Mouse (Mus musculus): Measurements from ENCODE around the gene Megf11. TPM values are rescaled to one million over a fixed set of nuclear protein-coding genes. Genes with fewer than 3 reads are reported as not detected.
A peak's percentile ranks its signal among the peaks of the same experiment; 100 is the strongest.

Gene Megf11
- total and polyA plus RNA-seq, 3 experiments = 0.33 to 2.0 (median 1.6) TPM

- H3K27me3 ChIP-seq (ENCODE audit: control insufficient read depth, insufficient read depth, low read length) = no peaks in the 10 kb centered on the region
- H3K4me1 ChIP-seq (ENCODE audit: control insufficient read depth, insufficient read depth, low read length) = no peaks in the 10 kb centered on the region
- WGBS = 89% methylated on average over 3 of the region's 3 CpGs
- H3K79me2 ChIP-seq (replicated peaks; ENCODE audit: control insufficient read depth, insufficient read depth, low read length) = no peaks in the 10 kb centered on the region
- no peak for DNase-seq
- H3K4me3 ChIP-seq = no peak overlapping the region
- no peak overlapping the region for H3K9ac ChIP-seq (ENCODE audit: low read depth, low read length)
- no peaks in the 10 kb centered on the region for H3K36me3 ChIP-seq (ENCODE audit: control insufficient read depth, insufficient read depth, low read length)
- no peak overlapping the region for H3K27ac ChIP-seq
- intact Hi-C loops (cut with DNase I) = no loop called here
- no peak for TF ChIP-seq EP300 (IDR thresholded peaks at IDR 0.05; ENCODE audit: insufficient read depth, low read depth, low read length)
- no peak for TF ChIP-seq POLR2A (IDR thresholded peaks at IDR 0.05; ENCODE audit: insufficient read depth, low read depth, low read length)
- TF ChIP-seq CTCF (IDR thresholded peaks at IDR 0.05) = no peak
Measured at GRCm38 (mm10) chr9:64577156-64577555, 191.7 kb downstream of the Megf11 start.

- TF ChIP-seq EP300 (IDR thresholded peaks at IDR 0.05; ENCODE audit: insufficient read depth, low read depth, low read length) = no peak
- TF ChIP-seq POLR2A (IDR thresholded peaks at IDR 0.05; ENCODE audit: insufficient read depth, low read depth, low read length) = no peak
- no peak for TF ChIP-seq CTCF (IDR thresholded peaks at IDR 0.05)
- no peaks in the 10 kb centered on the region for H3K36me3 ChIP-seq (ENCODE audit: control insufficient read depth, insufficient read depth, low read length)
Measured at GRCm38 (mm10) chr9:64578014-64578413, 192.6 kb downstream of the Megf11 start.

GRCm38 (mm10) chr9:64579306-64579705, 193.9 kb downstream of the Megf11 start:
- Histone ChIP-seq H3K79me2 (replicated peaks; ENCODE audit: control insufficient read depth, insufficient read depth, low read length) (no peaks in the 10 kb centered on the region), H3K9ac (ENCODE audit: low read depth, low read length) (no peak overlapping the region), H3K4me3 (no peak overlapping the region), H3K36me3 (ENCODE audit: control insufficient read depth, insufficient read depth, low read length) (no peaks in the 10 kb centered on the region), H3K27me3 (ENCODE audit: control insufficient read depth, insufficient read depth, low read length) (no peaks in the 10 kb centered on the region), H3K4me1 (ENCODE audit: control insufficient read depth, insufficient read depth, low read length) (no peaks in the 10 kb centered on the region), H3K27ac (no peak overlapping the region)
- TF ChIP-seq EP300 (IDR thresholded peaks at IDR 0.05; ENCODE audit: insufficient read depth, low read depth, low read length) (no peak), POLR2A (IDR thresholded peaks at IDR 0.05; ENCODE audit: insufficient read depth, low read depth, low read length) (no peak), CTCF (IDR thresholded peaks at IDR 0.05) (no peak)
- DNase-seq = no peak
- 76% methylated on average over 1 of the region's 1 CpGs for WGBS
- intact Hi-C loops (cut with DNase I) = no loop called here

More at GRCm38 (mm10) chr9:64578014-64578413, 192.6 kb downstream of the Megf11 start:
- no peak for DNase-seq
- H3K9ac ChIP-seq (ENCODE audit: low read depth, low read length) = no peak overlapping the region
- H3K79me2 ChIP-seq (replicated peaks; ENCODE audit: control insufficient read depth, insufficient read depth, low read length) = no peaks in the 10 kb centered on the region
- intact Hi-C loops (cut with DNase I) = no loop called here
- no peaks in the 10 kb centered on the region for H3K27me3 ChIP-seq (ENCODE audit: control insufficient read depth, insufficient read depth, low read length)
- H3K27ac ChIP-seq = no peak overlapping the region
- no peak overlapping the region for H3K4me3 ChIP-seq
- H3K4me1 ChIP-seq (ENCODE audit: control insufficient read depth, insufficient read depth, low read length) = no peaks in the 10 kb centered on the region

- Histone ChIP-seq H3K4me1 (ENCODE audit: control insufficient read depth, insufficient read depth, low read length) (no peaks in the 10 kb centered on the region), H3K79me2 (replicated peaks; ENCODE audit: control insufficient read depth, insufficient read depth, low read length) (no peaks in the 10 kb centered on the region), H3K9ac (ENCODE audit: low read depth, low read length) (no peak overlapping the region), H3K27ac (no peak overlapping the region), H3K4me3 (no peak overlapping the region), H3K27me3 (ENCODE audit: control insufficient read depth, insufficient read depth, low read length) (no peaks in the 10 kb centered on the region), H3K36me3 (ENCODE audit: control insufficient read depth, insufficient read depth, low read length) (no peaks in the 10 kb centered on the region)
- intact Hi-C loops (cut with DNase I) = no loop called here
- no peak for DNase-seq
- 77% methylated on average over 5 of the region's 5 CpGs for WGBS
- TF ChIP-seq CTCF (IDR thresholded peaks at IDR 0.05) (no peak), EP300 (IDR thresholded peaks at IDR 0.05; ENCODE audit: insufficient read depth, low read depth, low read length) (no peak), POLR2A (IDR thresholded peaks at IDR 0.05; ENCODE audit: insufficient read depth, low read depth, low read length) (no peak)
Measured at GRCm38 (mm10) chr9:64586292-64586691, 200.9 kb downstream of the Megf11 start.

GRCm38 (mm10) chr9:64587991-64588390, 202.6 kb downstream of the Megf11 start:
- intact Hi-C loops (cut with DNase I) = no loop called here

GRCm38 (mm10) chr9:64590634-64591041, 205.2 kb downstream of the Megf11 start:
- no peaks in the 10 kb centered on the region for H3K4me1 ChIP-seq (ENCODE audit: control insufficient read depth, insufficient read depth, low read length)
- WGBS = 25% methylated on average over 5 of the region's 5 CpGs
- H3K27ac ChIP-seq = no peak overlapping the region
- H3K36me3 ChIP-seq (ENCODE audit: control insufficient read depth, insufficient read depth, low read length) = no peaks in the 10 kb centered on the region
- no peak overlapping the region for H3K9ac ChIP-seq (ENCODE audit: low read depth, low read length)
- H3K27me3 ChIP-seq (ENCODE audit: control insufficient read depth, insufficient read depth, low read length) = no peaks in the 10 kb centered on the region
- no peaks in the 10 kb centered on the region for H3K79me2 ChIP-seq (replicated peaks; ENCODE audit: control insufficient read depth, insufficient read depth, low read length)
- no peak for TF ChIP-seq EP300 (IDR thresholded peaks at IDR 0.05; ENCODE audit: insufficient read depth, low read depth, low read length)
- TF ChIP-seq POLR2A (IDR thresholded peaks at IDR 0.05; ENCODE audit: insufficient read depth, low read depth, low read length) = no peak
- no peak for TF ChIP-seq CTCF (IDR thresholded peaks at IDR 0.05)
- H3K4me3 ChIP-seq = no peak overlapping the region
- DNase-seq = peak in 1 of 2 experiments; percentile 51
- intact Hi-C loops (cut with DNase I) = no loop called here

More at GRCm38 (mm10) chr9:64587991-64588390, 202.6 kb downstream of the Megf11 start:
- no peaks in the 10 kb centered on the region for H3K36me3 ChIP-seq (ENCODE audit: control insufficient read depth, insufficient read depth, low read length)
- DNase-seq = no peak
- no peaks in the 10 kb centered on the region for H3K4me1 ChIP-seq (ENCODE audit: control insufficient read depth, insufficient read depth, low read length)
- H3K27ac ChIP-seq = no peak overlapping the region
- H3K27me3 ChIP-seq (ENCODE audit: control insufficient read depth, insufficient read depth, low read length) = no peaks in the 10 kb centered on the region
- whole genome bisulfite sequencing = 89% methylated on average over 7 of the region's 7 CpGs
- H3K9ac ChIP-seq (ENCODE audit: low read depth, low read length) = no peak overlapping the region
- H3K4me3 ChIP-seq = no peak overlapping the region
- TF ChIP-seq CTCF (IDR thresholded peaks at IDR 0.05) = no peak
- no peak for TF ChIP-seq POLR2A (IDR thresholded peaks at IDR 0.05; ENCODE audit: insufficient read depth, low read depth, low read length)
- TF ChIP-seq EP300 (IDR thresholded peaks at IDR 0.05; ENCODE audit: insufficient read depth, low read depth, low read length) = no peak
- H3K79me2 ChIP-seq (replicated peaks; ENCODE audit: control insufficient read depth, insufficient read depth, low read length) = no peaks in the 10 kb centered on the region
